Mouse (Mus musculus) heart, embryonic 15.5 days (tissue): Measurements from ENCODE around the gene Tubg1. TPM values are rescaled to one million over a fixed set of nuclear protein-coding genes. Genes with fewer than 3 reads are reported as not detected.

Experiments
- ATAC-seq: fragments of 200-750 bp; cut with Nextera tagmentation; replicated peaks from 2 replicates; pipeline ENCODE4 v1.8.0; 2017; ENCODE audit warnings: low read depth, moderate TSS enrichment; ENCODE audit not compliant: insufficient number of reproducible peaks, insufficient read depth, low FRiP score
- H3K27ac ChIP-seq: fragments of 300-500 bp; sonication (generic); 2 replicates; pipeline ENCODE4 v1.5.1; 2015; ENCODE audit warnings: mild to moderate bottlenecking, inconsistent platforms
- H3K27me3 ChIP-seq: fragments of 300-500 bp; sonication (generic); 2 replicates; pipeline ENCODE4 v1.6.1; 2015; ENCODE audit warnings: inconsistent platforms
- H3K36me3 ChIP-seq: fragments of 300-500 bp; sonication (generic); 2 replicates; pipeline ENCODE4 v1.6.1; 2015; ENCODE audit warnings: mild to moderate bottlenecking, inconsistent platforms
- H3K4me1 ChIP-seq: fragments of 300-500 bp; sonication (generic); replicated peaks from 2 replicates; pipeline ENCODE4 v1.6.1; 2015; ENCODE audit warnings: inconsistent platforms
- H3K4me2 ChIP-seq: fragments of 300-500 bp; sonication (generic); 2 replicates; pipeline ENCODE4 v1.6.1; 2015; ENCODE audit warnings: inconsistent platforms, mild to moderate bottlenecking, moderate library complexity
- H3K4me3 ChIP-seq: fragments of 300-500 bp; sonication (generic); 2 replicates; pipeline ENCODE4 v1.5.1; 2015; ENCODE audit warnings: mild to moderate bottlenecking, inconsistent platforms
- H3K9ac ChIP-seq: fragments of 300-500 bp; sonication (generic); 2 replicates; pipeline ENCODE4 v1.6.1; 2015; ENCODE audit warnings: mild to moderate bottlenecking, inconsistent platforms
- H3K9me3 ChIP-seq: fragments of 300-500 bp; sonication (generic); replicated peaks from 2 replicates; pipeline ENCODE4 v1.6.1; 2016; ENCODE audit warnings: inconsistent platforms
- WGBS: fragments of 180-500 bp; shearing (Covaris S2); methylation state at CpG from one replicate; pipeline ENCODE4 v1.1.7; 2015; ENCODE audit warnings: mixed read lengths; 5-methylcytosine and 5-hydroxymethylcytosine counted together
- polyA plus RNA-seq: library from polyadenylated mRNA; unstranded; fragments of >200 nt; fragmentation: Nextera tagmentation; extraction: Ambion mirVana; gene quantifications from 2 replicates; pipeline ENCODE4 v1.2.1, GENCODE M21; 2015

Tubg1 gene
- polyA plus RNA-seq, 1 experiment from 2014 or later = 62.1 TPM

DNA sequence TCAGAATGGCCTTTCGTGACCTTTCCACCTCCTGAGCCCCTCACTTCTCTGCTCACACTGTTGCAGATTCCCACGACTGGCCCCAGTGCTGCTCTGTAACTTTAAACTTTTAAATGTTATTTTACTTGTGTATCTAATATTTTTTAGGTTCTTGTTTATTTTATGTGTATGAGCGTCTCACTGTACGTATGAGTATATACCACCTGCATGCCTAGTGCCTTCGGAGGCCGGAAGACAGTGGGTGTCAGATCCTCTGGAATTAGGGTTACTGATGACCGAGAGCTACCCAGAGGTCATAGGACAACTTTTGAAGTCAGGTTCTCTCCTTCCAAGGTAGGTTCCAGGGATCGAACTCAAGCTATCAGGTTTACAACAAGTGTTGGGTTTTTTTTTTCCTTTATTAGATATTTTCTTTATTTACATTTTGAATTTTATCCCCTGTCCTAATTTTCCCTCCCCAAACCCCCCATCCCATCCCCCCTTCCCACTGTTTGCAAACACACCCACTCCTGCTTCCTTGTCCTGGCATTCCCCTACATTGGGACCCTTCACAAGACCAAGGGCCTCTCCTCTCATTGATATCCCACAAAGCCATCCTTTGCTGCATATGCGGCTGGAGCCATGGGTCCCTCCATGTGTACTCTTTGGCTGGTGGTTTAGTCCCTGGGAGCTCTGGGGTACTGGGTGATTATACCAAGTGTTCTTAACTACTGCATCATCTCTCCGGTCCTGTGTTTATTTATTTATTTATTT lies 22.7 kb downstream of the Tubg1 start:
- no peak for ATAC-seq
- WGBS = 82% methylated on average over 10 of the region's 10 CpGs

DNA sequence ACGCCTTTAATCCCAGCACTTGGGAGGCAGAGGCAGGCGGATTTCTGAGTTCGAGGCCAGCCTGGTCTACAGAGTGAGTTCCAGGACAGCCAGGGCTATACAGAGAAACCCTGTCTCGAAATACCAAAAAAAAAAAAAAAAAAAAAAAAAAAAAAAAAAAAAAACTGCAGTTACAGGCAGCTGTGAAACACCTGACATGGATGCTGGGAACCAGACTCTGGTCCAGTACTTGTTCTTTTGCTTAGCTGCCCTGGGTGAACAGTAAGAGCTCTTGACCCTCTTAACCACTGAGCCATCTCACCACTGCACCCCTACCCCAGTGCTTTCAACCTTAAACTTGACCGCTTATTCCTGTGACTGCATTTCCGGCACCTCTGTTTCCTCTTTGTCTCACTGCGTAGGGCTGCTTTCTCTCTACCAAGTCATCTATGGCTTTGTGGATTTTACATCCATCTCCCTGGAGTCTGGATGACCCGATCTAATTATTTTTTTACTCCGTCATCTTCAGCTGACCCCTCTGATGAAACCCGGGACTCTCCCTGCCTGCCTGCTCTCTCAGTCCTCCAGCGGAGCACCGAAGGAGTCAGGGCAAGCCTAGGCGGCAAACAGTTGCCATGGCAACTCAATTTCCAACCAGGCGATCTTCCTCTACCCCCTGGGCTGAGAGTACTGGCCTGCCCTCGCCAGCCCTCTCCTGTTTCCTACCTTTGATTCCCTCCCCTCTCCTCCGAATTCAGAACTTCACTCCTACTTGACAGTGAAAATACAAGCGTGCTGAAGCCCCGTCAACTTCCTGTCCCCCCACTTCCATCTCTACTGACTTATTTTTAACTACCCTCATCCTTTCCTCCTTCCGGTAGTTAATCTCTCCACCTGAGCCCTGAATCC lies 23.8 kb downstream of the Tubg1 start:
- H3K4me2 ChIP-seq = peak overlapping the region; percentile 59
- H3K9ac ChIP-seq = no peak overlapping the region
- H3K4me1 ChIP-seq = peaks cover 33% of the 10 kb centered on the region
- ATAC-seq = no peak; the same call in 1 of the 2 replicates
- no peaks in the 10 kb centered on the region for H3K27me3 ChIP-seq
- no peaks in the 10 kb centered on the region for H3K36me3 ChIP-seq
- no peak overlapping the region for H3K27ac ChIP-seq
- 27% methylated on average over 19 of the region's 19 CpGs for WGBS
- no peaks in the 10 kb centered on the region for H3K9me3 ChIP-seq
- peak overlapping the region; percentile 38 for H3K4me3 ChIP-seq

More for the DNA sequence above, 22.7 kb downstream of the Tubg1 start:
- Histone ChIP-seq H3K4me3 (no peak overlapping the region), H3K4me2 (no peak overlapping the region), H3K4me1 (peaks cover 33% of the 10 kb centered on the region), H3K27ac (no peak overlapping the region), H3K9ac (no peak overlapping the region), H3K9me3 (no peaks in the 10 kb centered on the region), H3K27me3 (no peaks in the 10 kb centered on the region), H3K36me3 (no peaks in the 10 kb centered on the region)

DNA sequence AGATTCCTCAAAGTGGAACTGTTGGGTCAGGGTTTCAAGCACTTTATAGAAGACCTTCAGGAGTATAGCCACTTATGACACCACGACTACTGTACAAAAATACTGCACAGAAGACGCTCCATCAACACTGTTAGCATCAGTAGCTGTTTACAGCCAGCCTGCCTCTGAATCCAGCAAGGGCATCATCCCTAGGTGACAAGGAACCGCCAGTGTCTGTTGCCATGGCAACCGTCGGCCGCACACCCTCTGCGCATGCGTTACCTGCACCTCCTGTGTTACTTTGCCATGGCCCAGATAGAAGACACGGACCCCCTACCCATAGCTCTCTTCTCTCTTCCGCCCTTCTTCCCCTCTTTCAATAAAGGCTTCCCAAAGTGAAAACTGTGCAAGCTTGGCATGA lies 26.6 kb downstream of the Tubg1 start:
- ATAC-seq = no peak
- Histone ChIP-seq H3K36me3 (no peaks in the 10 kb centered on the region), H3K27ac (no peak overlapping the region), H3K4me2 (no peak overlapping the region), H3K4me3 (no peak overlapping the region), H3K27me3 (no peaks in the 10 kb centered on the region), H3K9ac (no peak overlapping the region), H3K4me1 (peaks cover 23% of the 10 kb centered on the region), H3K9me3 (no peaks in the 10 kb centered on the region)
- 38% methylated on average over 10 of the region's 10 CpGs for WGBS

DNA sequence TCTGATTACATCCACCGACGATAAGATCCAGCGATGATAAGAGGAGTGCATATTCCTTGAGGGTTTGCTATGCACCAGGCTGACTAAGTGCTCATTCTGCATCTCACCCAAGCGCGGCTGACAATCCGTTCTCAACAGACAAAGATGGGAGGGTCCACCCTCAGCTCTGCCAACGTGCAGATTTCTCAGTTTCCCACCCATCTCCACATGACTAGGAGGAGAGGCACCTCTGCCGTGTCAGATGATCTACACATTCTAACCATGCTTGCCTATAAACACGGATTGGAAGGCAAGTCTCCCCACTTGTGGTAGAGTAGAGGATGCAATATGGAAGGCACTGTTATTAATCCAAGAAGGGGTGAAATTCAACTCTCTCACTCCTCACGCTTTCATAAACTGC lies 29.0 kb downstream of the Tubg1 start:
- Histone ChIP-seq H3K27me3 (no peaks in the 10 kb centered on the region), H3K36me3 (no peaks in the 10 kb centered on the region), H3K9me3 (no peaks in the 10 kb centered on the region), H3K4me3 (no peak overlapping the region), H3K4me1 (peaks cover 14% of the 10 kb centered on the region), H3K27ac (peak overlapping the region; percentile 57; the same call in 1 of the 2 replicates), H3K9ac (no peak overlapping the region; the same call in 1 of the 2 replicates), H3K4me2 (no peak overlapping the region)
- no peak for ATAC-seq
- WGBS = 65% methylated on average over 10 of the region's 10 CpGs

DNA sequence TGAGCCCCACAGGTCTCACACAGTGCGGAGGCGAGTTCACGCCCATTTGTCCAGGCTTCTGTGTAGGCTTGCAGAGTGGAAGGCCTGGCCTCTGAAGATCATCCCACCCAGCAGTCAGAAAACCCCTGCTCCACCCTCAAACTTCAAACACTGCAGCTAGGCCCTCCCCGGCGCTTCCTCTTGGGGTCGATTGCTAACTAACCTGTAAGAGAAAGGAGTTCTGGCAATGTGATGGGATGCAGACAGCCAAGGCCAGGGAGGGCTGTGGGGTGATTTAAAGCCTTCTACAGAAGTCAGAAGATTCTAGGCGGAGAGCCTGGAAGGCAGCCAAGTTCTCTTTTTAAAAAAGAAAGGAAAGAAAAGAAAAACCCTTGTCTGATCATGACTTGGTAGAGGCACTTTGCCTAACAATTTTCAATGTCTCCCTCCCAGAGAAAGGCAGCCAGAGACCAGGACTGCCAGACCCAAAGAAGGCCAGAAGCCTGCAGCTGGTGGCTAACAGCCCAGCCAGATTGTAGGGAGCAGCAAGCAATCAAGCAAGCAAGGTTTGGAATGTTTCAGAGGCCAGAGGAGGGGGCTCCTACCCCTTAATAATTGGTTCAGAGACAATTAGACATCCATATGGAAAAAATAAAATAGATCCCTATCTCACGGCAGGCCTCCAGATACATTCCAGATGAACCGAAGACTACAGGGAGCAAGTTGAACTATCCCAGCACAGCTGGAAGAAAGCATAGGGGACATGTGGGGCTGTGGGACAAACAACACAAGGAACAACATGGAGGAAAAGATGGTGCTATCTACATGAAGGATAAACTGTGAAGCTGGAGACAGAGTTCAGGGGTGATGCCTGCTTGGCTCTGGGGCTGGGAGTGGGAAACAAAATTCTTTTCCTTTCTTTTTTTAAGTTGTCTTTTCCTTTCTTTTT lies 29.7 kb downstream of the Tubg1 start:
- peaks cover 13% of the 10 kb centered on the region for H3K4me1 ChIP-seq
- peak overlapping the region; percentile 25; the same call in 1 of the 2 replicates for H3K9ac ChIP-seq
- H3K4me2 ChIP-seq = no peak overlapping the region
- 44% methylated on average over 9 of the region's 9 CpGs for WGBS
- H3K36me3 ChIP-seq = no peaks in the 10 kb centered on the region
- H3K27ac ChIP-seq = peak overlapping the region; percentile 57
- H3K9me3 ChIP-seq = no peaks in the 10 kb centered on the region
- H3K4me3 ChIP-seq = no peak overlapping the region
- ATAC-seq = no peak
- H3K27me3 ChIP-seq = no peaks in the 10 kb centered on the region

DNA sequence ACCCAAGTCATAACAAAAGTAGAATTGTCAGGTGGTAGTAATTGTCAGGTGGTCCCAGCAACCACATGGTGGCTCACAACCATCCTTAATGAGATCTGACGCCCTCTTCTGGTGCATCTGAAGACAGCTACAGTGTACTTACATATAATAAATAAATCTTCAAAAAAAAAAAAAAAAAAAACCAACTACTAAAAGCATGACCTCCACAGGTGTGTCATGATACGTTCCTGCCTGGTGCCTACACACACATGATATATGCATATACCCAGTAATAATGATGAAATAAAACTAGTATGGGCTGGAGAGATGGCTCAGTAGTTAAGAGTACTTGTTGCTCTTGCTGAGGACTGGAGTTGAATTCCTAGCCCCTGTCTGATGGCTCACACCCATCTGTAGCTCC lies 31.3 kb downstream of the Tubg1 start:
- no peak overlapping the region for H3K4me3 ChIP-seq
- H3K9me3 ChIP-seq = no peaks in the 10 kb centered on the region
- no peaks in the 10 kb centered on the region for H3K27me3 ChIP-seq
- no peaks in the 10 kb centered on the region for H3K36me3 ChIP-seq
- no peak for ATAC-seq
- no peak overlapping the region for H3K27ac ChIP-seq
- WGBS = 35% methylated on average over 2 of the region's 2 CpGs
- H3K4me2 ChIP-seq = no peak overlapping the region
- H3K4me1 ChIP-seq = peaks cover 20% of the 10 kb centered on the region
- H3K9ac ChIP-seq = no peak overlapping the region

DNA sequence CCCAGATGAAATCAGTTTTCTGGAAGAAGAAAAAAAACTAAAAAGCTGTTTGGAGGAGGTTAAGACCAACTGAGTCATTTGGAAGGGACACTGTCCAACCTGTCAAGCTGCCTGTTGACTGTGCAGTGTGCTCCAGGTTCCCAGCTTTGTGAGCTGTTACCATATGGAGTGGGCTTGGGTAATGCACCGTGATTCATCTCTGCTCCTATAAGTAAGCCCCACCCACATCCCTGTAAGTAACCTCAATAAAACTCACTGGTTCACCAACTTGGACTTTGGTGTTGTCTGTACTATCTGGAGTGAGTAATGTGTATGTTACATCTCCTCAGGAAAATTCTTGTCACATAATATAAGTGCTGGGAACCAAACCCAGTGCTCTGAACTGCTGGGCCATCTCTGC lies 33.1 kb downstream of the Tubg1 start:
- Histone ChIP-seq H3K27ac (no peak overlapping the region), H3K4me2 (no peak overlapping the region), H3K4me3 (no peak overlapping the region), H3K9me3 (no peaks in the 10 kb centered on the region), H3K27me3 (no peaks in the 10 kb centered on the region), H3K9ac (no peak overlapping the region), H3K4me1 (peaks cover 23% of the 10 kb centered on the region), H3K36me3 (no peaks in the 10 kb centered on the region)
- WGBS = 73% methylated on average over 1 of the region's 1 CpGs
- ATAC-seq = no peak

DNA sequence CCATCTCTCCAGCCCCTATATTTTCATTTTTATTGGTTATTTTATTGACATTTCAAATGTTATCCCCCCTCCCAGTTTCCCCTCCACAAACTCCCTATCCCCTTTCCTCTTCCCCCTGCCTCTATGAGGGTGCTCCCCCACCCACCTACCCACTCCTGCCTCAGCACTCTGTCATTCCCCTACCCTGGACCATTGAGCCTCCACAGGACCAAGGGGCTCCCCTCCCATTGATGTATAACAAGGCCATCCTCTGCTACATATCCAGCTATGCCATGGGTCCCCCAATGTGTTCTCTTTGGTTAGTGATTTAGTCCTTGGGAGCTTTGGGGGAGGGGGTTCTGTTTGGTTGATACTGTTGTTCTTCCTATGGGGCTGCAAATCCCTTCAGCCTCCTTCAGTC lies 34.9 kb downstream of the Tubg1 start:
- Histone ChIP-seq H3K4me1 (peaks cover 12% of the 10 kb centered on the region), H3K9ac (no peak overlapping the region), H3K36me3 (no peaks in the 10 kb centered on the region), H3K4me2 (no peak overlapping the region), H3K27ac (no peak overlapping the region), H3K4me3 (no peak overlapping the region), H3K9me3 (no peaks in the 10 kb centered on the region), H3K27me3 (no peaks in the 10 kb centered on the region)
- ATAC-seq = no peak

DNA sequence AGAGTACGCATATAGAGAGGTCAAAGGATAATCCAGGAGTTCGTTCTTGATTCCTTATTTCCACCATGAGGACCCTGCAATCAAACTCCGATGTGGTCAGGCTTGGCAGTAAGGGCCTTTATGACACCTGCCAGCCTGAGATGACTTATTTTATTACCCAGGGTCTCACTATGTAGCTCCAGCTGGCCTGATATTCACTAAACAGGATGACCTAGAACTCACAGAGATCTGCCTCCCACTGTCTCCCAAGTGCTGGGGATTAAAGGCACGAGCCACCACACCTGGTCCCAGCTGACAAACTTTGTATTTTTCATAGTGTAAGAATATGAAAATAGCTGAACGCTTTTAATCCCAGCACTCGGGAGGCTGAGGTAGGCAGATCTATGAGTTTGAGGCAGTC lies 35.4 kb downstream of the Tubg1 start:
- no peak for ATAC-seq
- Histone ChIP-seq H3K9ac (no peak overlapping the region), H3K4me1 (peaks cover 10% of the 10 kb centered on the region), H3K4me2 (peak overlapping the region; percentile 76; the same call in 1 of the 2 replicates), H3K36me3 (no peaks in the 10 kb centered on the region), H3K27me3 (no peaks in the 10 kb centered on the region), H3K9me3 (no peaks in the 10 kb centered on the region), H3K4me3 (no peak overlapping the region), H3K27ac (no peak overlapping the region)
- 74% methylated on average over 6 of the region's 6 CpGs for WGBS

DNA sequence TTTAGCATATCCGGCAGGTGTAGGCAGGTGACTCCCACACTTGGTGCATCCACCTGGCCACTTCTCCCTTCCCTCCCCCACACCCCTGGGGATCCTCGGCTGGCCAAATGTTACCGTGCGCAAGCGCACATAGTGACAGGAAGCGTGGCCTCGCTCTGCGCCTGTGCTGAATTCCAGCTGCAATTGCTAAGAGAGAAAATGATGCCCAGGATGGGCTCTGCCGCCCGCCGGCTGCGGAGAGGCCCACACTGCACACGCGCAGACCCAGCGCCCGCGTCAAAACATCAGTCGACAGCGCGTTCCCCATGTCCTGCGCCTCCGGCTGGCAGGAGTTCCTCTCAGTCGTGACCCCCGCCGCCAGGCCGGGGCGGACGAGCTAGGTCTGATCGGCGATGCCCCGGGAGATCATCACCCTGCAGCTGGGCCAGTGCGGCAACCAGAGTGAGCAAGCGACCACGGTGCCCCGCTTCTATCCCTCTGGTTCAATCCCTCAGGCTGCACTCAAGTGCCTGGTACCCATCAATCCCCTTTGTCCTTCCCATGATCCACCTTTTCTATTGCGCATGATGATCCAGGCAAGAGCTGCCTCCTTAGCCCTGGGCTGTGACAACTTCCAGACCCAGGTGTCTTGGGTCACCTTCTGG lies 36.1 kb downstream of the Tubg1 start, which contains the start of gene Tubg2:
TSS of gene Tubg2 (plus strand) at position 180 of the 644 bp plus-strand sequence.
- Histone ChIP-seq H3K27ac (0 out of 2 replicates have a peak within 1 kb of the TSS, but pooled peaks have one; percentile 45), H3K9ac (peak within 1 kb of the TSS; percentile 42), H3K27me3 (no peaks in the 10 kb centered on the region), H3K9me3 (no peaks in the 10 kb centered on the region), H3K36me3 (no peaks in the 10 kb centered on the region), H3K4me2 (peak within 1 kb of the TSS; percentile 76), H3K4me1 (peaks cover 10% of the 10 kb centered on the region), H3K4me3 (peak within 1 kb of the TSS; percentile 45)
- 1% methylated on average over 36 of the region's 36 CpGs for WGBS
- peak; percentile 77 for ATAC-seq
